10 mouse cellular contexts compared by ENCODE assay signal in the genomic region with DNA sequence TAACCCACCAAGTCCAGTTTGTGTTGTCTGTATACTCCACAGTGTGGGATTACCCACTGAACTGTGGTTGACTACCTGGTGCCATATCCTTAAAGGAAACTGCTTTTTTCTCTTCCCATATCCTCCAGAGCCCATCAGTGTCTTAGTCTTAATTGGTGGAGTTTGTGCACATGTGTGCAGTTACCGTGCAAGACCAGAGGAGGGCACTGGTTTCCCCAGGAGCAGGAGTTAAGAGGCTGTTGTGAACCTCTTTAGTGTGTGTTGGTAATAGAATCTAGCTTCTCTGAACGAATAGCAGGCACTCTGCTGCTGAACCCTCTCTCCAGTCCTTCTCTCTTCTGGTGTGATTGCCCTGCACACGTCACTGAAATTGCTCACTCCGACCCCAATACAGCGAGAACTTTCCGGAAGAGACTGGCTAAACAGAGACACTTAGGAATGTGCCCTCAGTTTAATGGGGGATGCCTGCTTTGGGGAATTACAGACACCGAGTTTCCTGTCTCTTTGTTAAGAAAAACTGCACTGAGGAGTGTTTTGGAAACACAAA. TPM values are rescaled to one million over a fixed set of nuclear protein-coding genes. Genes with fewer than 3 reads are reported as not detected.
DNase-seq lines count a peak whose midpoint lies in the region; TF ChIP-seq lines count a peak whose summit lies in the region.
"Had no signal": no experiment of that assay in that cellular context is flagged by ENCODE, and none has a peak within 500 bp of the region (broad histone marks: within the 10 kb centered on the region; RNA-seq: fewer than 3 reads in every experiment).

No protein-coding gene starts in this region.

- H3K27me3 ChIP-seq in heart, adult 2 months (ENCODE audit: control insufficient read depth, insufficient read depth, low read length), result no peaks in the 10 kb centered on the region
- H3K27me3 ChIP-seq in thymus, adult 2 months (ENCODE audit: control insufficient read depth, insufficient read depth, low read length), result no peaks in the 10 kb centered on the region
- H3K27me3 ChIP-seq: neural tube, embryonic 13.5 days had no signal

- TF ChIP-seq CTCF in heart, adult 2 months (IDR thresholded peaks at IDR 0.05), result peak; percentile 36
- TF ChIP-seq CTCF in thymus, adult 2 months (IDR thresholded peaks at IDR 0.05; ENCODE audit: borderline replicate concordance, control insufficient read depth, extremely low read depth, insufficient read depth, low read length, poor library complexity), result no peak

- intact Hi-C loops in heart, adult 2 months (cut with DNase I), result no loop called here
- intact Hi-C loops in heart, postnatal 36 days (cut with DNase I), result no loop called here

- no peak overlapping the region for H3K9ac ChIP-seq in heart, adult 2 months (ENCODE audit: low read depth, low read length)
- H3K9ac ChIP-seq: neural tube, embryonic 13.5 days had no signal

- no peak for DNase-seq in heart, adult 2 months
- DNase-seq in heart, postnatal 36 days, result no peak
- DNase-seq in thymus, adult 2 months, result peak; percentile 12
- no peak for DNase-seq in thymus, adult 18-20 months
- DNase-seq in kidney, adult 9 months, result peak; percentile 41
- DNase-seq in thymus, postnatal 4 days, result peak; percentile 45
- no peak for DNase-seq in layer of hippocampus, adult 11-12 months (ENCODE audit: low spot score)
- DNase-seq in gastrocnemius, postnatal 25 days, result no peak
- DNase-seq: cerebellum, adult 11-12 months had no signal

- no peaks in the 10 kb centered on the region for H3K36me3 ChIP-seq in heart, adult 2 months (ENCODE audit: control insufficient read depth, insufficient read depth, low read length)
- no peaks in the 10 kb centered on the region for H3K36me3 ChIP-seq in thymus, adult 2 months (ENCODE audit: control insufficient read depth, insufficient read depth, low read length)
- H3K36me3 ChIP-seq: neural tube, embryonic 13.5 days had no signal

- no peak overlapping the region for H3K4me3 ChIP-seq in heart, adult 2 months
- no peak overlapping the region for H3K4me3 ChIP-seq in thymus, adult 2 months (ENCODE audit: control insufficient read depth, insufficient read depth, low read length)
- H3K4me3 ChIP-seq: neural tube, embryonic 13.5 days had no signal

- no peak for TF ChIP-seq POLR2A in heart, adult 2 months (IDR thresholded peaks at IDR 0.05; ENCODE audit: insufficient read depth, low read depth, low read length)
- no peak for TF ChIP-seq POLR2A in thymus, adult 2 months (IDR thresholded peaks at IDR 0.05; ENCODE audit: control insufficient read depth, extremely low read depth, insufficient read depth, low read length, poor library complexity)

- 51% methylated on average over 7 of the region's 7 CpGs for WGBS in heart, adult 2 months
- WGBS in thymus, adult 2 months, result 53% methylated on average over 7 of the region's 7 CpGs

- no peak for TF ChIP-seq EP300 in heart, adult 2 months (IDR thresholded peaks at IDR 0.05; ENCODE audit: insufficient read depth, low read depth, low read length)

- no peak overlapping the region for H3K27ac ChIP-seq in heart, adult 2 months
- no peak overlapping the region for H3K27ac ChIP-seq in thymus, adult 2 months (ENCODE audit: control insufficient read depth, insufficient read depth, low read length)

- no peaks in the 10 kb centered on the region for H3K79me2 ChIP-seq in heart, adult 2 months (replicated peaks; ENCODE audit: control insufficient read depth, insufficient read depth, low read length)

- H3K4me1 ChIP-seq in heart, adult 2 months (ENCODE audit: control insufficient read depth, insufficient read depth, low read length), result no peaks in the 10 kb centered on the region
- H3K4me1 ChIP-seq in thymus, adult 2 months (replicated peaks; ENCODE audit: control insufficient read depth, insufficient read depth, low read length), result no peaks in the 10 kb centered on the region
- H3K4me1 ChIP-seq: neural tube, embryonic 13.5 days had no signal

RNA-seq across cellular contexts. Expression of gene Cdyl2, which starts 39.1 kb away (rescaled TPM):
- total RNA-seq in heart, adult 2 months (2021), result 1 to 10 TPM; 3.3 to 3.9 TPM
- 1.5 and 2.1 TPM in 2 replicates for polyA plus RNA-seq in heart, adult 2 months (2012; rRNA removed)
- 1 to 10 TPM; 3.5 to 4.5 TPM for total RNA-seq in heart, postnatal 36 days (2021)
- polyA plus RNA-seq in thymus, adult 2 months (2012; rRNA removed), result 12.1 and 13.3 TPM in 2 replicates
- 1 to 10 TPM; 2.9 to 3.2 TPM for total RNA-seq in gastrocnemius, postnatal 25 days (2021)

Comparison
In these comparisons a context has a peak if more than half of its experiments do, and no peak if none do; other contexts are left out.
1. DNase-seq: peak in thymus, adult 2 months (single experiment), kidney, adult 9 months (single experiment) and thymus, postnatal 4 days (single experiment); none in heart, adult 2 months (0 of 2), heart, postnatal 36 days (0 of 2), thymus, adult 18-20 months (0 of 2), layer of hippocampus, adult 11-12 months (single experiment) and gastrocnemius, postnatal 25 days (single experiment).